Mouse (Mus musculus): Measurements from ENCODE around the gene Hk1.

DNA sequence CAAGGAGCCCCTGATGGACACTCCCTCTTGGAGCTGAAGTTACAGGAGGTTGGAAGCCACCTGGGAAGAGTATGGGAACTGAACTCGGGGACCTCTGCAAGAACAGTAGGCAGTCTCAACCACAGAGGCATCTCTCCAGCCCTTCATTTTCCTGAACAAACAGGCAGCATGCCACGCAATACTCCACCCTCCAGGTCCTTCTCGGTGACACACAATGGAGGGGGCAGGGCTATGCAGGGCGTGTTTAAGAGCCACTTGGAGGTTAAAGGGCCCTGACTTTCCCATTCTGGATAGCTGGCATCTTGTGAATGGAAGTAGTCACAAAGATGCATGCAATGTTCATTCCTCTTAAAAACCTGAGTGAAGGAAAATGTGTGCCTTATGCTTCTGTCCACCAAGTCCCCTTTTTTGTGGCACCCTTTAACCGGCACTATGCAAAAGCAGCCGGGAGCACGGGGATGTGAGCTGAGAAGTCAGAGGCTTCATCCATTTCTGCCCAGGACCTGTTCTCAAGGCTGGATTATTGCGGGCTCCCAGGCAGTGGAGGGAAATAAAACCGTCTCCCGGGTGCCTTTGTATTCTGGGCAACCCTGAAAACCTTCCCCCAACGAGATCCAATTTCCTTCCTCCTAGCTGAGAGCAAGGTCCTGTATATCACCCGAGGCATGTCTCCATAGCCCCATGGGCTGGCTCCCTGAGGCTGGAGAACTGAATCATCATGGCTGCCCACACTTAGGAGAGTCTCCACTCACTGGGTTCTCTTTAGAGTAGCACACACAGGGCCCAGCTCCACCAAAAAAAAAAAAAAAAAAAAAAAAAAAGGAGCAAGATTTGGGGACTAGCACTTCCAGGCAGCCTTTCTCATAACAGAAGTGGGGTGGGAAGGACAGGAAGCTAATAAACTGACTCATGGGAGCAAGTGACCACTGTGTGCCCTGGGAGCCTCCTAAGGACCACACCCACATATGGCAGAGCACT is 42.8 kb downstream of the Hk1 start:
- TF ChIP-seq CTCF (conservative IDR thresholded peaks at IDR 0.05; ENCODE audit: low read length) = no peak
- no peak for TF ChIP-seq POU5F1 (IDR thresholded peaks at IDR 0.05; ENCODE audit: borderline replicate concordance, low read length)

Measured in E14TG2a.4 (cell line).